Mouse (Mus musculus) brain, embryonic 14.5 days (tissue): ENCODE measurements at regions not wholly inside any gene's neighbourhood (a gene's known extent, or its start where the extent isn't known, plus 50 kb on each side); places are given as distances from the start of the nearest gene placed in this dataset.

ENCODE experiments used
- DNase-seq: peaks from one replicate; pipeline ENCODE4 v3.0.0-alpha.2; 2011; ENCODE audit warnings: low read depth
- CTCF ChIP-seq: fragments of 200-500 bp; IDR thresholded peaks from 2 replicates; pipeline ENCODE4 v1.5.1; 2012; ENCODE audit warnings: inconsistent platforms, mild to moderate bottlenecking, moderate library complexity, borderline replicate concordance; ENCODE audit not compliant: insufficient read depth, insufficient read length; ENCODE audit errors: extremely low read depth
- POLR2A ChIP-seq: fragments of 200-500 bp; IDR thresholded peaks from 2 replicates; pipeline ENCODE4 v1.6.1; 2012; ENCODE audit warnings: mild to moderate bottlenecking, inconsistent platforms, borderline replicate concordance; ENCODE audit not compliant: poor library complexity, insufficient read depth, insufficient read length, severe bottlenecking; ENCODE audit errors: extremely low read depth

GRCm38 (mm10) chr9:50430147-50430546 lies 64.2 kb upstream of the Plet1 start:
- TF ChIP-seq POLR2A (no peak), CTCF (no peak)
- DNase-seq: no peak

DNA sequence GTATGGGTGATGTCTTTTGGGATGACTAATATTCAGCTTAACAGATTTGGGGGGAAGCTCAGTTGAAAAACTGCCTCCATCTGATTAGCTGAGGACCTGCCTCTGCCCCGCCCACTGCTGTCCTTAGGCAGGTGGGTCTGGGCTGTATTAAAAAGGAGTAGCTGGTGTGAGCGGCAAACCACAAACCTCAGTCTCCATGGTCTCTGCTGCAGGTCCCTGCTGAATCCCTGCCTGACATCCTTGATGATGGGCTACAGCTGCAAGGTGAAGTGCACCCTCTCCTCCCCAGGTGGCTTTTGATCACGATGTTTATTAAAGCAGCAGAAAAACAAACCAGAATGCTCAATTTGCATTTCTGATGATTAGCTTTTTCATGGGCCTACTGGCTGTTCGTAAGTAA lies 60.8 kb upstream of the Plet1 start:
- DNase-seq: no peak
- TF ChIP-seq POLR2A: no peak

DNA sequence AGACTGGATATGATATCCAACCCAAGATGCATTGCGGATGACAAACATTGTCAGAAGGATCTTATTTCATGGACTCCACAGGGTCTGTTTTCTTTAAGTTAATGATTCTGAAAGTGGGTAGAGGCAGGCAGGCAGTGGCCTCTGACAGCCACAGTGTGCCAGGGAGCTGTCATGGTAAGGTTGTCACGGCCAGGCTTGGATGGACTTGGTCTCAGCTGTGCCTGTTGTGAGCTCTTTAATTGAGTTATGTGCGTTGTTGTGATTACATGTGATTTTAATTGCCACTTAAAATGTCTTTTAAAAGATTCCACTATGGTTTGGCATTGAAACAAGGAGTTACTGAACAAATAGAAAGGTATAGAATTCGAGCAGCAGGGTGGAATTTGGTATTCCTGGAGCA lies 60.3 kb upstream of the Plet1 start:
- DNase-seq: peak; percentile 83
- TF ChIP-seq POLR2A (no peak), CTCF (no peak)

DNA sequence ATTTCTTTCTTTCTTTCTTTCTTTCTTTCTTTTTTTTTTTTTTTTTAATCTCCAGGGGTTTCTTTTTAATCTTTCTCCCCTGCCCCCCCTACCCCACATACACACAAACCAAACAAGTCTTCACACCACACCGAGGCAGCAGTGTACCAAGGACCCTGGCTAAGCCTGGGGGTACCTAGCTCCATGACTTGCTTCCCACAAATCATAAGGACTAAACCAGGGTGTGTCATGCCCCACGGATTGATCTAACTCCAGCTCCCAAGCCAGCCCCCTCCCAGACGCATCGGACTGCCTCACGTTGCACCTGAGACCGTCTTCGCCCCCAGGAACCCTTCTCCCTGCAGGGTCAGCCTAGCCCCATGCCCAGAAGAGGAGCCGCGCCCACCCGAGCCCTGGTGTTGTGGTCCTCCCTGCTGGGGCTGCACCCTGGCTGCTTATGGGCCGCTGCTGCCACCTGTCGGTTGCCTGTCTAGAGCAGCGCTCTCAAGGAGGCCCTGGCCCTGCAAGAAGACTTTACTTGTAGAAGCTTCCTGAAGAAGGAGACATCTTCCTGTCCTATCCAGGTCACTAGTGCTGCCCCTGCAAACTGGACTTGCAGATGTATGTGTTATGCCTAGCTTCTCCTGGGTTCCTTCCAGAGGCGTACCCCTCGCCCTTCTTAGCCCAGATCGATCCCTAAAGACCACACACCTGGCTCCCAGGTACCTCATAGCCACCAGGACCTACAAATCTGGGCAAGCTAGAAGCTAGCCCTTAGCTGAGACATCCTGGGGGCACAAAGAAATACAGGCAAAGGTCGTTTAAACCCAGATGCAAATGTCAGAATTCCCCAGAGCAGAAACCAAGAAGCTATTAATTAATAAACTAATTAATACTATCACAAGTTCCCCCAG lies 56.2 kb upstream of the Plet1 start:
- TF ChIP-seq CTCF (peak; percentile 93), POLR2A (no peak)
- DNase-seq: peak; percentile 95

GRCm38 (mm10) chr9:50438738-50439137 lies 55.6 kb upstream of the Plet1 start:
- TF ChIP-seq POLR2A: no peak
- no peak for TF ChIP-seq CTCF
- no peak for DNase-seq

DNA sequence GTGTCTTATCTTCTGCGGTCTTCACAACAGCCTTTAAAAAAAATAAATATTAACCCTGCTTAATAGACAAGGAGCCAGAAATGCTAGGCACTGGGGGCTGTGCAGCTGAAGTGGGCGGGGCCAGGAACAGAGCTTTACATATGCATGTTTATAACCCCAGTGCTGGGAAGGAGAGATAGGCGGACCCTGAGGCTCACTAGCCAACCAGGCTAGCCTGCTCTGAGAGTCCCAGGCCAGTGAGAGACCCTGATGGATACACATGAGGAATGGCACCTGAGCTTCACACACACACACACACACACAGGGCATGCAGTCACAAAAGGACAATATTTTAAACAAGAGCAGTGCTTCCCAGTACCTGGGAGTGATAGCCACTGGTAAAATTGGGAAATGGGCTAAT lies 54.1 kb upstream of the Plet1 start:
- TF ChIP-seq CTCF: no peak
- no peak for TF ChIP-seq POLR2A
- DNase-seq: no peak

DNA sequence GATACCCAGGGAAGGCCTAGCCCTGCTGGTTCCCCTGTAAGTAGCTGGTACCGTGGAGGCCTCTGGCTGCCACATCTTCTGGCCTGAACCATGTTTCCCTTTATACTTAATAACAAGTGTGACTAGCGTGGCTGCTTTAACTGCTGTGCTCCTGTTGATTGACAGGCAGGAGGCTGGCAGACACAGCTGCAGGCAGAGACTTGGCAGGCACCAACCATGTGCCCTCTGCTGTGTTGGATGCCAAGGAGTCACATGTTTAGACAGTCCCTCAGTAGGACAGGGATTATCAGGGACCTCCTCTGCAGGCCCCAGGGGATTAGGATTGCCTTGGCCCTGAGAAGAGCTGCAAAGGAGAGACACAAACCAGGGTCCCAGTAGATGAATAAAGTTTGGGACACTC lies 53.6 kb upstream of the Plet1 start:
- DNase-seq: peak; percentile 88
- no peak for TF ChIP-seq POLR2A

DNA sequence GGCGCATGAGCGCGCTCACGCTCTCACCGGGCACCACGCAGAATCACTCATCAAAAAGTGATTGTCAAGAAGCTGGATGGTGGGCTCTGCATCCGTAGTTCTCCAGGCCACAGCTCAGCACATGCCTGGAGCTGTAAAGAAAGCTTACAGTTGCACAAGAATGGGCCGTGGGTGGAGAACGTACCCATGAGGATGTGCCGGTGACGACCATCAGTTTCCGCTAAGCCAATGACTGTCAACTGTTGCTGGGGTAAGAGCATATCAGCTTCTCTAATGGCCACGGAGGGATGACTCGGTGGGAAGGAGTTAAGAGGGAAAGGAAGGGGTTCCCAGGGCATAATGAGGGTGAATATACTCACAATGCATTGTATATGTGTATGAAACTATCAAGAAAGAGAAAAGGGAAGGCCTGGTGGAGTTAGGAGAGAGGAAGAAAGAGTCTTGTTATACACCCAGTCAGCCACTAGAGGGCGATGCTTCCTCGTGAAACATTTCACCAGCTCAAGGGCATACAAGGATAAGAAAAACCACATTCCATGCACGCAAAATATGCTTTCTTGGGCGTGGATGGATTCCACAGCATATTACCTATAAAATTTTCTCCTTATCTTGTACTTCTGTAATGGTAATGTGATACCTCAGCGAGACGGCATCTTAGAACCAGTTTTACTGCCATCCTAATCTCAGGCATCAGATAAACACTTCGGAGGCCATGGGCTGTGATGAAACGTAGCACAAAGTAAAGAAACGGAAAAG lies 50.4 kb upstream of the Plet1 start:
- TF ChIP-seq POLR2A: no peak
- TF ChIP-seq CTCF: peak; percentile 85; the same call in 1 of the 2 replicates
- DNase-seq: peak; percentile 85
